Mouse (Mus musculus) layer of hippocampus, postnatal 36 days (tissue): ENCODE measurements around the gene Traf3ip1. TPM values are rescaled to one million over a fixed set of nuclear protein-coding genes. Genes with fewer than 3 reads are reported as not detected.

Source experiments
- DNase-seq, 2 experiments: peaks; one replicate each; pipeline ENCODE4 v3.0.0; 2022
- total RNA-seq, 2 experiments: library from RNA; stranded (reverse); gene quantifications; 2 replicates each; pipeline ENCODE4 v1.2.3; 2021

The Traf3ip1 gene
- total RNA-seq, 2 experiments from 2014 or later = 13.5 to 13.9 TPM

GRCm38 (mm10) chr1:91533961-91534723 lies 39.7 kb downstream of the Traf3ip1 start:
- DNase-seq = no peak

GRCm38 (mm10) chr1:91537786-91538569 lies 43.5 kb downstream of the Traf3ip1 start:
- no peak for DNase-seq

GRCm38 (mm10) chr1:91538570-91538929 lies 44.1 kb downstream of the Traf3ip1 start:
- DNase-seq = no peak

GRCm38 (mm10) chr1:91539246-91539645 lies 44.8 kb downstream of the Traf3ip1 start:
- DNase-seq = no peak

- DNase-seq = peak; percentile 9 to 15
Observed at GRCm38 (mm10) chr1:91539704-91540270, 45.3 kb downstream of the Traf3ip1 start.

- DNase-seq = peak; percentile 91 to 93
Observed at GRCm38 (mm10) chr1:91540271-91540826, 45.9 kb downstream of the Traf3ip1 start, which contains the start of gene Asb1. Gene Asb1 (plus strand): TSS chr1:91540544.

GRCm38 (mm10) chr1:91541042-91541592 lies 46.7 kb downstream of the Traf3ip1 start:
- DNase-seq = no peak

- no peak for DNase-seq
Observed at GRCm38 (mm10) chr1:91543974-91544373, 49.5 kb downstream of the Traf3ip1 start.

GRCm38 (mm10) chr1:91545226-91545625 lies 50.8 kb downstream of the Traf3ip1 start:
- no peak for DNase-seq

GRCm38 (mm10) chr1:91547567-91547966 lies 53.1 kb downstream of the Traf3ip1 start:
- no peak for DNase-seq

GRCm38 (mm10) chr1:91549073-91549472 lies 54.6 kb downstream of the Traf3ip1 start:
- no peak for DNase-seq

GRCm38 (mm10) chr1:91557099-91557498 lies 62.7 kb downstream of the Traf3ip1 start:
- DNase-seq = no peak

- no peak for DNase-seq
Observed at GRCm38 (mm10) chr1:91561226-91561625, 66.8 kb downstream of the Traf3ip1 start.

GRCm38 (mm10) chr1:91562977-91563590 lies 68.6 kb downstream of the Traf3ip1 start:
- no peak for DNase-seq

GRCm38 (mm10) chr1:91564004-91564403 lies 69.6 kb downstream of the Traf3ip1 start:
- no peak for DNase-seq

GRCm38 (mm10) chr1:91564598-91564997 lies 70.2 kb downstream of the Traf3ip1 start:
- no peak for DNase-seq

- DNase-seq = no peak
Observed at GRCm38 (mm10) chr1:91567269-91567668, 72.8 kb downstream of the Traf3ip1 start.

- no peak for DNase-seq
Observed at GRCm38 (mm10) chr1:91572458-91572857, 78.0 kb downstream of the Traf3ip1 start.

GRCm38 (mm10) chr1:91574208-91574607 lies 79.8 kb downstream of the Traf3ip1 start:
- peak; percentile 30 for DNase-seq

- DNase-seq = no peak
Observed at GRCm38 (mm10) chr1:91577883-91578517, 83.6 kb downstream of the Traf3ip1 start.
